Mouse (Mus musculus) frontal cortex, adult (tissue): ENCODE results near the gene Gm49394.
A peak's percentile ranks its signal among the peaks of the same experiment; 100 is the strongest.

Experiments
- ATAC-seq: cut with Nextera tagmentation; 2 replicates; pipeline ENCODE4 v1.9.2; 2017; ENCODE audit warnings: mild to moderate bottlenecking, moderate library complexity, mixed read lengths; ENCODE audit not compliant: low TSS enrichment

Gm49394 gene

DNA sequence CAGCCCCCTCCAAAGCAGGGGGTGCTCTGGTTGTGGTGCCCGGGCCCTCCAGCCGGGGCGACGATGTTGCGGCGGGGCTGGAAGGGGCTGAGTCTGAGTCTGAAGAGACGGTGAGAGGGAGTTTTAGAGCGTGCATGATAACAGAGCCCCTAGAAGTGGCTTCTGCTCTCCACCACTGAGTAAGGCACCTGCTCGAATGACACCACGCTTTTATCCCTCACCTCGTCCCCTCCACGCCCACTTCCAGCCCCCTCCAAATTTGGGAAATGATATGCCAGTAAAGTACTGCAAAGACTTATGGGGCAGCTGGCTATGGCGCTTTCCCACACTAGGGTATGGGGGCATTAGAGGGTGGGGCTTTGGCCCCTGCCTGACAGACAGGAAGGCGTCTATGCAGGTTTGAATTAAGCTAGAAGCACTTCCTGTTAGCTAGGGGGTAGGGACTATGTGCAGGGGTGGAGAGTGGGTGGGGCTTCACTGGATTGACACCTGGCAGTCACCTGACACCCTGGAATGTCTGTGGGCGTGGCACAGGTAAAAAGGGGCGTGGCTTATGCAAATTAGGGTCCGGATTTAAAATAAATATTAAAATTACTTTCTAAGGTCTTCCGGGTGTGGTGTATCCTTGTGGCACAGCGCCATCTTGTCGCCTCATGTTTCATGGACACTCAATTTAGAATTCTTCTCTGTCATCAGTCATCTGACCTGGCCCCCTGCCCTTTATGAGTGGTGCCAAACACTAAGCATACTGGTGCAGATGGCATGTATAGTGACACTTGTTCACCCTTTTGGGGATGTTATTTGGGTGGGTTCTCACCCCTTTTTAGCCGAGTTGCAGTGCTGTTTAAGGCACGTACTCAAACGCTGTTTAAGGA lies at the start of gene Gm49394:
Gene Gm49394, minus strand, starts transcription at position 192 of the 875 bp plus-strand sequence.
- ATAC-seq = no peak

DNA sequence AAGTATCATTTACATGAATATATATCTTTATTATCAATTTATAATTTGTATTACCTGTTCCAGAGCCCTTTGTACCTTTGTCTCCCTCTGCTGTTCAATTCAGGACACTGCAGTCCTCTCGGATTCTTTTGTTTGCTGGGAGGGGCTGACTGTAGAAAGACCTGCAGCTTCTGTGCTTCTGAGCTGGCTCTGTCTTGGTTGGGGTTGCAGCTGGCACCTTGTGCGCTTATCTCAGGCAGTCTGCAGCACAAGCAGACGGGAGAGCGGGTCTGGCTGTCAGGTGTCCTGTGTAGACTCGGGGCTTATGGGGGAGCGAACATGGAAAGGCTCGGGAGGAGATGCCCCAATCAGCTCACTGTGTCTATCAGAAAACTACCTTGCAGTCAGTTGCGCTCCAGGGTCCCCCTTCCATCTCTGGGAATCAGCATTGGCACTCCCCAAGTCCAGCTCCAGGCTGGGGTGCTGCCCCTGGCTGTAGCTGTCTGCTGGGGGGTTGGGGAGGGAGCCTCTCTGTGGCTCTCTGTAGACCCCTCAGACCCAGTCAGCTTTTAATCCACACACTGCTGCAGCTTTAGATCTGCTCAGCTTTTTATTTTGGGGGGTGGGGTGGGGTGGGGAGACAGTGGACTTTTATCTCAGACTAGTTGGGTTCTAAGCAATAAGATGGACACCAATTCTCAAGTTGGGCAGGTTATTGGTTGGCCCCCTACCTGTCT lies 45.2 kb upstream of the Gm49394 start:
- no peak for ATAC-seq

DNA sequence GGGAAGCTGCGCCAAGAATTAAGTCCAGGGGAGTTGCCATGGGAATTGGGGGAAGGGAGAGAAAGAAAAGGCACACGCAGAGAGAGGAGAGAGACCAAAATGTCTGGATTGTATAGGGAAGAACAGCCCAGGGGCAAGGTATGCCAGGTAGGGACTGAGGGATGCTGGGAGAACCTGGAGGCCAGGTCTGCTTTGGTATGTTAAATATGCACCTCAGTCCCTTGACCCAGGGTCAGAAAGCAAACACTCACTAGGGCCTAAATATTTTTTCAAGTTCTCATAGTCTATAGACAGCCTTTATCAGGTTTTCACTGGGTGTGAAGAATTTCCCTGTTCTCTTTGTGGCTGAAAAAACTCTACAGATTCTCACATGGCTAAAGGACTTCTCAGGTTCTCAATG lies 37.1 kb upstream of the Gm49394 start:
- ATAC-seq = no peak

DNA sequence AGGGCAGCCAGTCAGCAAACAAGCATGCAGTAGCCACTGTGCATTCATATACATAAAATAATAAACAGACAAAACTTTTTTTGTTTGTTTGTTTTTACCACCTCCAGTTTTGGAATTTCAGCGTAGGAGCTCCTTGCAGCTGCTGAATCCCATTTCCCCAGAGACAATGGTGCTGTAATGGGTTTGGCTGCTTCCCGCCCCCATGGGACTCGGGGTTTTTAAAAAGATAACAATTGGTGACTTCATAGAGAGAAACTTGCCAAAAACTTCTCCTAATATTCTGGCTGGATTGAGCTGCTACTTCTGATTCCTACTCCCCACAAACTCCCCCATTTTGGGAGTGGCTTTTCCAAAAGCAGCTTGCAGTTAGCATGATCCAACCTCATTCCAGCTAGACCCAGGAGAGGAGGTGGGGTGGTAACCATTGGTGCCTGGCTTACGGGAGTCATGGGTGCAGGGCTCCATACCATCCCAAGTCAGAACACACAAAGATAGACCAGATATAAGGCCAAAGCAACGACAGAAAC lies 29.7 kb upstream of the Gm49394 start:
- ATAC-seq = no peak

DNA sequence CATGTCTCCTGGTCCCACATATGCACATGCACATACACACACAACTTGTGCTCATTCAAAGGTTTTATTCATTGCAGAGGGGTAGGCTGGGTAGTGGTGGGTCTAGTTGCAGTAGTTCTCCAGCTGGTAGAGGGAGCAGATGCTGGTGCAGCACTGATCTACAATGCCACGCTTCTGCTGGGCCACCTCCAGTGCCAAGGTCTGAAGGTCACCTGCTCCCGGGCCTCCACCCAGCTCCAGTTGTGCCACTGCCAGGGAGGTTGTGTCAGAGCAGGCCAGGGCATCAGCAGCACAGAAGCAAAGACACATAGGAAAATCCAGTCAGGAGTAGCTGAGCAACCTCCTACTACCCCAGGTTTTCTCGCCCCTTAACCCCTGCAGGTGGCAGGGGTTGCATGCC lies 8.9 kb upstream of the Gm49394 start:
- no peak for ATAC-seq

DNA sequence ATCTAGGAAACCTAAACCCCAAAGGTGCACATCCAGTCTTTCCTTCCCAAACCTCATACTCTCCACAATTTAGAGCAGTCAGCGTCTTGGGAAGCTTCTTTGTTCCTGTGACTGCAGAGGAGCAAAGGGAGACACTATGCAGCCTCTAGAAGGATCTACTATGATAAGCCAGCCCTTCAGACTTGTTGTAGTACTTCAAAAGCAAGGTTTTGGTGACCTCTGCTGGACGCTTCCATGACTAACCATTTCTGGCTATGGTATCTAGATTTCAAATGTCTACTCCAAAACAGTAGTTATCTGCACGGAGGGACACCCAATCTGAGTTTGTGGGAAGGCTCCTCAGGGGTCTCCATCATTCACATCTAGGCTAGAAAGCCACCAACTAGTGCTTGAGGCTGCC lies 5.9 kb upstream of the Gm49394 start:
- peak; percentile 90 for ATAC-seq

DNA sequence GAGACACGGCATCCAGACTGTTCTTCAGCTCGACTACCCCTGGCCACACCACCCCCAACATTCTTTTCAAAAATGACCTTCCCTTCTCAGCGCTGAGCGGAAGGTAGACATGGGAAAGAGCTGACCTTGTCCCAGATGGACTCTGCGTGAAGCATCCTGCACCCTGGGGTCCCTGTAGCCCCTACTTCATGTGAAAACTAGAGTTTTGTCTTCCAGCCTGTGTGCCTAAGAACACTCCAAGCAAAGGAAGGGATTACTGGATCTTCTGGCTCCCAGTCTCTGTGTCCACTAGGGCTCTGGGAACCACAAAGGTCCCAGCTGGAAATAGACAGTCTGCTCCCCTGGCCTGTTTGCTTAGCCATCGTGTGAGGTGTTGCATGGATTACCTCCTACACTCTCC lies 5.4 kb upstream of the Gm49394 start:
- no peak for ATAC-seq

DNA sequence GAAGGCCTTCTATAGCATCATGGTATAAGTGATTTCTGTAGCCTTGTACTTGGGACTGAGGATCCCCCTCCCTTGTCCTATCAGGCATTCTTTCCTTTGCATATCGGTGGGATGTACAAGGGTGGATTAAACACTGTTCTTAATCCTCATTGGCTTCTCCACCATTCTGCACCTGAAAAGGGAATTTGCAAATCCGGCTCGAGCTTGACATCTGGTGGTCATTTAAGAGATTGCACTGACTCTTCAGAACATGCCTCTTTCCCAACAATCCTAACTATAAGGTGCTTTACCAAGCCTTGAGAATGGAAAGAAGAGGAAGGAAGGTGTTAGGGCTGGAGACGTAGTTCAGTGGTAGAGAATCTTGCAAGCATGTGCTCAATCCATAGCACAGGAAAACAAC lies 2.4 kb upstream of the Gm49394 start:
- ATAC-seq = peak; percentile 57; the same call in 1 of the 2 replicates

DNA sequence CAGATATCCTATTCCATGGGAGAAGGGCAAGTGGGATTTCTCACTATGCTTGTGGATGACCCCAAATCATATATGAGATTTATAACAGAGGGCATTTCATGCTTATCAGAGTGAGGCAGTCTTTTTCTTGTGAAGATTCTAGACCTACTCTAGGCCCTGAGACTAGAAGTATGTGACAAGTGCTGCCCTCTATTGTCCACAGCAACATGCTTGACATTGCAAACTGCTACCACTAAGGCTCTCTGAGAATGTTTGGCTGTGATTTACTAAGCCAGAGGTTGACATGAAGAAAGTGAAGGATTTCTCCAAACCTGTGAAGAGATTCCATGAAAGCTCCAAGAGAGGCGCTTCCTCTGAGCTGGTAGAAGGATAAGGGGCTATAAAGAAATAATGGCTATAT lies 1.3 kb upstream of the Gm49394 start:
- no peak for ATAC-seq

DNA sequence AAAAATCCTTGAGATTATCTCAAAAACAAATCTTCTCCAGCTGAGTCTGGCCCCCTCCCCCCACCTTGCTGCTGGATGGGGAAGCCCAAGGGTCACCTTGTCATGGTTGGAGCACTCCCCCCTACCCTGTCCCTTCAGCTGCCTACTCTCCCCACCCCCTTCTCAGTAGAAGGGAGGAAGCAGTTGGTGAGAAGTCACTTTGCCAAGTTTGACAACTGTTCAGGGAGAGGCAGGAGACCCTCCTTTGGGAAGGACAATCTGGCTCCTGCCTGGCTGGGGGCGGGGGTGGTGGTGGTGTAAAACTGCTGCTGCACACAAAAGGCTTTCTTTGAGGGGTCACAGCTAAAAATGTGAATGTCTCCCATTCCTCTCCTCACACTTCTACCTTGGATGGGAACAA lies 1.4 kb downstream of the Gm49394 start:
- no peak for ATAC-seq

DNA sequence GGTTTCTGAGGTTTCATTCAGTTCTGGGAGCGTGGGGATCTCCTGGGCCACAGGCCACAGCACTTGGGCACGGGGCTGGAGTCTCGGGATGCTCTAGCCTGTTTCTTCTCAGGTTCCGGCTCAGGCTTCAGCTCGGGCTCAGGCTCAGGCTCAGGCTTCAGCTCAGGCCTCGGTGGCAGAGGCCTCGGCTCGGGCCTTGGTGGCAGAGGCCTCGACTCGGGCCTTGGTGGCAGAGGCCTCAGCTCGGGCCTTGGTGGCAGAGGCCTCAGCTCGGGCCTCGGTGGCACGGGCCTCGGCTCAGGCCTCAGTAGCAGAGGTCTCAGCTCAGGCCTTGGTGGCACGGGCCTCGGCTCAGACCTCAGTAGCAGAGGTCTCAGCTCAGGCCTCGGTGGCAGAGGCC lies 2.2 kb downstream of the Gm49394 start:
- ATAC-seq = no peak

DNA sequence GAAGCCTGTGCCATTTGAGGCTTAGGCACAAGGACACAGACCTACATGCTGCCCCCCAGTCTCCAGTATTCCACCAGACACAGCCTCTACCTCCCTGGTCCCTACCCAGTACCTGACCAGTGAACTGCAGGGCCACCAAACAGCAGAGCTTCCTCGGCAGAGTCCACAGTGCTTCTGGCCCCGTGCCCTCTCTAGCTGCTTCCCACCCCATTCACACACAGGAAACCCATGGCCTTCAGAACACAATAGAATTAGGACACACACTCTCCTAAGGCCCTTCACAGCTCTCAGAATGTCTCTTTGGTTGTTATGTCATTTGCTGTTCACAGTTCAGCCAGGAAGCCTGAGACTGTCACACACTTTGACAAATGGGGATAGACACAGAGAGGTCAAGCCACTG lies 3.1 kb downstream of the Gm49394 start, which contains the start of gene Igf2:
Gene Igf2, minus strand, starts transcription at position 158 of the 400 bp plus-strand sequence.
- no peak for ATAC-seq

DNA sequence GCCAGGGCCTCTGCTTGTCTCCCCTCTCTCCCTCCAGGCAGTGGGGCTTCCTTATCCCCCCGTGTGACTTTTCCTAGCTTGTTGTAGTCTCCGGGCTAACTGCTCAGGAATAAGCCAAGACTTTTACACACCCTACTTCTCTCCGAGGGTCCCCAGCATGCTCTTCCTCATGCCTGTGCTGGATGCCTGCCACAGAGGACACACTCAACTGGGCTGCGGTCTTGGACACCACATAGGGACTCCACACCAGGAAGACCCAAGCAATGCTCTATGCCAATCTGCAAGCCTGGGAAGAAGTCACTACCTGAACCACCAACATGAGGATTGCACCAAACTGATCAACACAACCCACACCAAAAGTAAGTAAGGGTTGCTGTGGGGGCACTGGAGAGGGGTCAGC lies 3.6 kb downstream of the Gm49394 start:
- no peak for ATAC-seq

DNA sequence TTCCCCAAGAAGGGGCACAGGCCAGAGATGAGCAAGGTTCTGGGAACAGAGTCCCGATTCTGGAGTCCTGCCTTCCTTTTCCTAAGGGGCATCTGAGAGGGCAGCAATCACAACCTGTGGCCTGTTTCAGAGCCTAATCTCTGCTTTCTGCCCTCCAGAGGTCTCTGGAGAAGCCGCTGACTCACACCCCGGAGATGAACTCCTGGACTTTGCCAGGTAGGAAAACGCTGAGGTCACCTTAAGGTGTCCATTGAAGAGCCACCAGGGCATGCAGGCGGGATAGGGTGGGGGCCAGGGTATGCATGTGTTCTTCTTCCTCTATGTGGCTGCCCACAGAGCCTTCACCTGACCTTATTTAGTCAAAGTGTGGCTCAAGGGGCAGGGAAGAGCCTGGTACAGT lies 4.4 kb downstream of the Gm49394 start:
- no peak for ATAC-seq

DNA sequence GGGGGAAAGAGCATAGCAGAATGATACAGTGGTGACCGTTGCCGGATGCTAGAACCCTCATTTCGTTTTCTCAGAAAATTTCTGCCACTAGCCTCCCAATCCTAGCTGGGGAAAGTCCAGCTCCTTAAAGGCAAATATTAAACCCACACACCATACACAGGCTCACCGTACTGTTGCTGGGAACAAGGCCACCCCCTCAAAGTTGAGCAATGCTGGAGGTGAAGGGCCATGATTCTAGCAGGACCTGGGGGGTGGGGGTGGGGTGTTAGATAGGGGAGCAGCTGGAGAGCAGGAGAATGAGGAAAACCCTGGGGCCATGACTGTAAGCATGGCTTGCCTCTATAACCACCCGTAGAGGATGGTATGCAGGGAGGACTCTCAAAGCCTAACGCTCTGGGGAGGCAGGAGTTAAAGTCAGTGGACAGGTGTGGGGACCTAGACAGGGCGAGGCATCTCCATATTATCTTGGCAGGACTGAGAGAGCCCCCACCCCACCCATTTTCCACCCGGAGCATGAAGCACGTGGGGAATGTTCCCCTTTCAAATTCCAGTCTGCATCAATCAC lies 5.2 kb downstream of the Gm49394 start:
- ATAC-seq = no peak

DNA sequence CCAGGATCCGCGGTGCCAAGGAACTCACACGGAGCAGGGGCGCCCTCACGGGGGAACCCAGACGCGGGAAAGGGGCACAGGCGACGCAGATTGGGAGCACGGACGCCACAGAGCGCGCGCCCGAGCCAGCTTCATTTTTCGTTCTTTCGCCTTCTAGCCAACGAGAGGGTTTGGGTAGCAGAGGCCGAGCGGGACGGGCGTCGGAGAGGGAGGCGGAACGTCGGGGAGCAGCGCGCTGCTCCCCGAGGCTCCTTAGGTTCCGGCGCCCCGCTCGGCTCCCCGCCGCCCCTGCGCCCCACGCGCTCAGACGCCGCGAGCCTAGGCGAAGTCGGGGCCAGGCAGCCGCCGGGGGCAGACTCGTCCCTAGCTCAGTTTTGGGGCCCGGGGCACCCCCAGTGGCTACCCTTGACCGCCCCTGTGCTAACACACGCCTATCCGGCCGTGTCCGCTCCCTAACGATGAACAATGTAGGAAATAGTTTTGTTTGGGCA lies 5.8 kb downstream of the Gm49394 start:
- no peak for ATAC-seq

DNA sequence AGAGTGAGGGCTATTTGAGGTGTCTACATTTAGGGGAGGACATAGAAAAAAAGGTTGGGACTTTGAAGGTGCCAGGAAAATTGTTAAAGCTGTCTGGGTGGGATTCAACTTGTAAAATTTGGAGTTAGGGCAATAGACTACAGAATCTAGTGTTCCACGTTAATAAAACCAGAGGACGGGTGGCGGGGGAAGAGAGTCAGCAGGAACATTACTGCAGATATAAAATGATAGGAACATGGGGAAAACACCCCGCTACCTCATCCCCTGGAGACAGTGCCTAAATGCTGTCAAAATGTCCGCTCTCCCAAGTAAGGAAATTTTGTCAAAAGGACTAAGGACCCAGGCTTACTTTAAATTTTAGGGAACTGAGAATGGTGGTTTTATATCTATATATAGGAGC lies 6.6 kb downstream of the Gm49394 start:
- no peak for ATAC-seq

DNA sequence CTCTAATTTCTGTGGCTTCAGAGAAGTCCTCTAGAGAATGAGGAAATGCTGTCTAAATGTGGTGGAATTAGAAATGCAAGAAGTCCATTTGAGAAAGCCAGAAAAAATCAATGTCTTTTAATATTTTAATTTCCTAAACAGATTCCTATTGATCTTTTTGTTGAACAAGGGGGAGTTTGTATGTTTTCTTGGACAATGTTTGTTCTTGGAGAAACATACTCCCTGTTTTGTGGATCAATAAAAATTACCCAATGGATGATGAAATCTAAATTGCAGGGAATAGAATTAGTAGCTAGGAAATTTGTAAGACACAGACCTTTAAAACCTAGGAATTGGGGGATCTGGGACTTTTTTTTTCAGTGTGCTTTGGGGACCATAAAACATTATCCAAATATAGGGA lies 7.9 kb downstream of the Gm49394 start:
- ATAC-seq = no peak

DNA sequence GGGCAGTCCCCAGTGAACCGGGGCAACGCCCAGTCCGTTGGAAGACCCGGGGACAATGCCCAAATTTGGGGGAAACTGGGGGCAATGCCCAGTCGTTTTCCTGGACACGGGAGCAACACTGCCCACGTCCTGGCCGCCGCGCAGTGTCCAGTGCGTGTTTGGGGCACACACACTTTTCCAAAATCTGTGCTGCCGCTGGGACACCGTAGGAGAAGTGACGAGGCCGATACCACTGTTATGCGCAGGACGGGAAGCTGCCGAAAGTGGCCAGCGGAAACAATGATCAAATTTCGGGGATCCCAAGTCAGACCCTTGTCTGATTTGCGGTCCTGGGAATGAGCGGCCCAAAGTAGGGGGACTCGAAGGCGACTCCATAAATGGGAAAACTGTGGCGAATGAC lies 8.7 kb downstream of the Gm49394 start:
- ATAC-seq = no peak

DNA sequence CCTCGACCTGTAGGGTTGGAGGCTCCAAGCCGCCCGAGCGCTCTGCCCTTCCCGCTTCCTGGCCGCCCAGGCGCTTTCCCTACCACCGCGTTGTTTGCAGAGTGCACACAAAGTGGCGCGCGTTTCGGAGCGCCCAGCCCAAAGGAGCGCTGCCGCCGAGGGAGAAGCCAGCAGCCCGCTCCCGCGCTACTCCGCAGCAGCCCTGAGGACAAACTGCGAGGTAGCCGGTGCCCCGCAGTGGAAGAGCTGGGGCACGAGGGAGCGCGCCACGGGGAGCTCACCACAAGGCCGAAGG lies 9.1 kb downstream of the Gm49394 start:
- ATAC-seq = no peak

DNA sequence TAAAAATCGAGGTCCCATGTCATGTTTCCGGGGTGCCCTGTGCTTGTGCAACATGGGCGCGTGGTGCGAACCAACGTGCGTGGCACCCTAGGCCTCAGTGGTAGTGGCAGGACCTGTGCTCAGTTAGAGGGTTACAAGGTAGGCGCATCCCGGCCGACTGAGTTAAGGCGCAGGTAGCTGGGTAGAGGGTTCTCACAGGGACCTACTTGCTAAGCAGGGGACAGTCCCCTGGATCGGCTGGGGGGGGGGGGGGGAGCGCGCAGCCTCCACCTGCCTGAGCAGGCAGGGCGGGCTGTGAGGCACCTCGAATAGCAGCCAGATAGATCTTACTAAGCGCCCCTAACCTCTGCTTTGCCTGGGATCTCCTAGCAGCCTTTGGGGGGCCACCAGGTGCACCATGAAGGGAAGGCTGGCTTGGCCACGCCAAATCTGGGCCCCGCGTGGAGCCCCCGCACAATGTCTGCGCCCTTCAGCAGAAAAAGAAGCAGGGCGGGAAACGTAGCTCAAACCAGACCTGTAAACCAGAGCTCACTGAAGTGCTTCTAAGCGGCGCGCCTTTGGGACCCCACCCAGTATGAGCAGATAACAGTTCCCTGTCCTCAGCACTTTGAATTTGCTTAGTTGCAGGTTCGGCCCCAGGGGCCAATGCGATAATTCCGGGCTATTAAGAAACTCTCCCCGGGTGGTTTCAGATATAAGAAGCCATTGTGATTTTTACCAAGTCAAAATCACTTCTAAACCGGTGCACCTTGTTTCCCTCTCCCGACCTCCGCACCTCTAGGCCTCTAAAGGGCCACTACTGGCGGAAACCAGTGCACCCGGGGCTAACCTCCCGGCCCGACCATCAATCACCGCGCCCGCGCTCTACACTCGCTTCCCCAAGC lies 9.7 kb downstream of the Gm49394 start:
- no peak for ATAC-seq
